Mouse (Mus musculus): ENCODE measurements around the gene Skap2.

DNA sequence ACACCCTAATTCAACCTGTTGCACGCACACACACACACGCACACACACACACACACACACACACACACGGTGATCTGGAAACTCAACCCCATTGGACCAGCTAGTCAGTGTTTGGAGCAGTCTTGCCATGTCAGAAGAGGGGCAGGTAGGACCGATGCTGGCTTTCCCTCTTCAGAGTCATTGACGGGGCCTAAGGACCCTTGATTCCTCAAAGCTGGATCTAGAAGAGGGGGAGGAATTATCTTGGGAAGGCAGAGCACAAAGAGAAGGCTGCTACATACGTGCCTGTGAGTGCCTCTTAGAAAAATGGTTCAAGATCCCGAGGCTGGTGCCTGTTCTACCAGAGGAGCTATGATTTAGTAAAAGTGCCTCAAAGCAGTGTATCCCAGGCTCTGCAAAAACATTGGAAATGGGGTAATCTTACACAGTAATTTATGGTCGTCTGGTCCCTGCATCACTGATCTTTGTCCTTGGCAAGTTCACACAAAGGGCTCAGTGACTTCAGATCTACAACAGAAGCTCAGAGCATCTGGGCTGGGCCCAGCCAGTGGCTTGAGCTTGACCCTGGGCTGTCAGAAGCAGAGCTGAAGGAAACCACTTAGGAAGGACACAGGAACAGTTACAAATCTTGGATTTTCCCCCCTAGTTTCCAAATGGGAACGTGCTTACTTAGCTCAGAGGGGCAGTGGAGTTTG lies 188.1 kb downstream of the Skap2 start:
- TF ChIP-seq CTCF (IDR thresholded peaks at IDR 0.05; ENCODE audit: low read depth) (no peak), EP300 (IDR thresholded peaks at IDR 0.05; ENCODE audit: low read depth) (no peak)
